Mouse (Mus musculus): ENCODE data around the gene Itga9. TPM values are rescaled to one million over a fixed set of nuclear protein-coding genes. Genes with fewer than 3 reads are reported as not detected.
A peak's percentile ranks its signal among the peaks of the same experiment; 100 is the strongest.

Gene Itga9
- polyA plus RNA-seq, 1 experiment from 2014 or later, result 2.4 TPM

DNA sequence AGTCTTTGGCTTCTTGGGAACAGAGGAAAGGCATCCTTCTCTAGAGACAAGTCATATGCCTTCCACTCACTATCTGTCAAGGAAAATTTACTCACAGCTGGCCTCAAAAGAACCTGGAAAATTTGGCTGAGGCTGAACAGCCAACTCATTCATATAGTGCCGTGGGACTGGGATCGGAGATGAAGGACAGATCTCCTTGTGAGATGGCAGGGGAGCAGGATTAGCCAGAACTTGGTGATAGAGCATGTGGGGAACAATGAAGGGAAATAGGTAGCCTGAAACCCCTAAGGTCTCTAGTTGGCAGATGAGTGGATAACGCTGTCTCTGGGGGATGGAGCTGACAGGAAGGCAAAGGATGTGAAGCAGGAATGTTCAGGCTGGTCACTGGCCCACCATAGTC is 132.6 kb downstream of the Itga9 start:
- Histone ChIP-seq H3K4me1 (ENCODE audit: control insufficient read depth, insufficient read depth, low read length) (no peaks in the 10 kb centered on the region), H3K9me3 (ENCODE audit: control insufficient read depth, low read length) (no peaks in the 10 kb centered on the region), H3K27me3 (ENCODE audit: control insufficient read depth, insufficient read depth, low read length) (no peaks in the 10 kb centered on the region), H3K4me2 (ENCODE audit: low read length) (no peak overlapping the region), H3K27ac (replicated peaks; ENCODE audit: low read depth, low read length) (no peak overlapping the region), H3K9ac (replicated peaks; ENCODE audit: low read length) (no peak overlapping the region), H3K36me3 (ENCODE audit: control insufficient read depth, insufficient read depth, low read length) (no peaks in the 10 kb centered on the region), H3K4me3 (replicated peaks; ENCODE audit: low read depth, low read length) (no peak overlapping the region)
- WGBS, result 85% methylated on average over 3 of the region's 3 CpGs
- ATAC-seq (ENCODE audit: low FRiP score, low TSS enrichment) (no peak), DNase-seq (no peak)

DNA sequence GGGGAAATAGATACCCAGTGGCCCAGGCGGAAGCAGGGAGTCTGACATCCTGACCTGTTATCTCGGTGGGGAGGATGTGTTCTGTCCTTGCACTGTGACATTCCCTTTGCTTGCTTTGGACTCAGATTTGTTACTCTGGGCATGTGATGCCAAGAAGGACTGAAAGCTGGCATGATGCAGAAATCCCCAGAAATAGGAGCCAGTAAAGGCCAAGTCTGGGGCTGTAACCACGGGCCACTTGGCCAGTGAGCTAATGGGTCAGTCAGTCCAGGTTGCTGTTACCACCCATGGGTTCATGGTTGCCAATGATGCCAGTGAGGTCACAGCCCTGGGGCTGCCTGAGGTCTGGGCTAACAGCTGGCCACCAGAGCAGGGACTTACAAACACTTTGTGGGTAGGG is 133.2 kb downstream of the Itga9 start:
- Histone ChIP-seq H3K36me3 (ENCODE audit: control insufficient read depth, insufficient read depth, low read length) (no peaks in the 10 kb centered on the region), H3K27ac (replicated peaks; ENCODE audit: low read depth, low read length) (no peak overlapping the region), H3K27me3 (ENCODE audit: control insufficient read depth, insufficient read depth, low read length) (no peaks in the 10 kb centered on the region), H3K9ac (replicated peaks; ENCODE audit: low read length) (no peak overlapping the region), H3K4me2 (ENCODE audit: low read length) (no peak overlapping the region), H3K9me3 (ENCODE audit: control insufficient read depth, low read length) (no peaks in the 10 kb centered on the region), H3K4me3 (replicated peaks; ENCODE audit: low read depth, low read length) (no peak overlapping the region), H3K4me1 (ENCODE audit: control insufficient read depth, insufficient read depth, low read length) (no peaks in the 10 kb centered on the region)
- ATAC-seq (ENCODE audit: low FRiP score, low TSS enrichment) (no peak), DNase-seq (no peak)
- 94% methylated on average over 3 of the region's 3 CpGs for WGBS

GRCm38 (mm10) chr9:118741268-118741667 is 134.8 kb downstream of the Itga9 start:
- H3K27me3 ChIP-seq (ENCODE audit: control insufficient read depth, insufficient read depth, low read length), result no peaks in the 10 kb centered on the region
- no peak overlapping the region for H3K27ac ChIP-seq (replicated peaks; ENCODE audit: low read depth, low read length)
- no peak overlapping the region for H3K4me3 ChIP-seq (replicated peaks; ENCODE audit: low read depth, low read length)
- no peaks in the 10 kb centered on the region for H3K36me3 ChIP-seq (ENCODE audit: control insufficient read depth, insufficient read depth, low read length)
- DNase-seq (no peak), ATAC-seq (ENCODE audit: low FRiP score, low TSS enrichment) (no peak)
- H3K9me3 ChIP-seq (ENCODE audit: control insufficient read depth, low read length), result no peaks in the 10 kb centered on the region
- H3K4me2 ChIP-seq (ENCODE audit: low read length), result no peak overlapping the region
- no peaks in the 10 kb centered on the region for H3K4me1 ChIP-seq (ENCODE audit: control insufficient read depth, insufficient read depth, low read length)
- no peak overlapping the region for H3K9ac ChIP-seq (replicated peaks; ENCODE audit: low read length)
- 82% methylated on average over 9 of the region's 9 CpGs for WGBS

DNA sequence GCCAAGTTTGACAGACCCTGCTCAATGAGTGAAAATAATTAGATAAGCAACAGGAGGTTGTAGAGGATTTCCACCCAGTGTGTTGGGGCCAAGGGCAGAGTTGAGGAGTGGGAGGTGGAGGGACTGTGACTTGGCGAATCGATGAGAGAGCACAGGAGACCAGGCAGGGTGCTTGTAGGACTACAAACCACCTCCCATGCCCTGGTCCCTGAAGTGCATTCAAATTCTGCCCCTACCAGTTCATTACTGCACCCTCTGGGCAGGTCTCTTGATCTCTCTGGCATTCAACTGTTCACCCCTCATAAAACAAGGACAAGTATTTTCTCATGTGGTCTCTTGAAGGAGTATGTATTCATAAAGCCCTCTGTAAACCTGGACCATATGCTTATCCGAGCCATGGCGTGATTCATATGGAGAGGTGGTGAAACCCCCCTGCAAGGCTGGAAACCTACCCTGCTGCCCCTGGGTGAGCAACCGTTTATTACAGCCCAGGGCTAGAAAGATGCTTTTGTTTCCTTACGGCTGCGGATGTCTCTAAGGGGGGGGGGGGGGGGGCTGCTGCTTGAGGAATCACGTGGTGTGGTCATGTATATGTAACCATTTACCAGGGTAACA is 143.0 kb downstream of the Itga9 start:
- WGBS, result 52% methylated on average over 8 of the region's 8 CpGs

DNA sequence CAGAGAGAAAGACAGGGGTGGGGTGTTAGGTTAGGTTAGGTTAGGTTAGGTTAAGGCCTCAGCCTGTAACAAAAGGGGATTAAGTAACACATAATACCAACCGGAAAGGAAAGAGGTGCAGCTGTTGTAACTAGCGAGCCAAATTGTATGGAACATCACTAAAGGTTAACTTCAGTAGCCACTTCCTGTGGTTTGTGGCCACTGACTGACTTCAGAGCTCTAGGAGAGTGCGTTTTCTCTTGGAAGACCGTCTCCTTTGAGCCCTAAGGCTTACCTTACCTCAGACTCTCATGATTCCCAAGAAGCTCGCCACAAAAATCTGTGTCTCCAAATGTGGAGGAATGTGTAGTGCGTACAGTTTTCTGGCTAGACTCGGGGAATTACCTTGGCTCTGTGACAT is 144.3 kb downstream of the Itga9 start:
- Histone ChIP-seq H3K36me3 (ENCODE audit: control insufficient read depth, insufficient read depth, low read length) (no peaks in the 10 kb centered on the region), H3K27ac (replicated peaks; ENCODE audit: low read depth, low read length) (no peak overlapping the region), H3K4me3 (replicated peaks; ENCODE audit: low read depth, low read length) (no peak overlapping the region), H3K4me2 (ENCODE audit: low read length) (no peak overlapping the region), H3K27me3 (ENCODE audit: control insufficient read depth, insufficient read depth, low read length) (no peaks in the 10 kb centered on the region), H3K9ac (replicated peaks; ENCODE audit: low read length) (no peak overlapping the region), H3K9me3 (ENCODE audit: control insufficient read depth, low read length) (no peaks in the 10 kb centered on the region), H3K4me1 (ENCODE audit: control insufficient read depth, insufficient read depth, low read length) (no peaks in the 10 kb centered on the region)
- ATAC-seq (ENCODE audit: low FRiP score, low TSS enrichment), result no peak
- 83% methylated on average over 7 of the region's 7 CpGs for WGBS
- DNase-seq, result no peak

More for the DNA sequence above, 143.0 kb downstream of the Itga9 start:
- ATAC-seq (ENCODE audit: low FRiP score, low TSS enrichment), result no peak
- Histone ChIP-seq H3K9me3 (ENCODE audit: control insufficient read depth, low read length) (no peaks in the 10 kb centered on the region), H3K4me1 (ENCODE audit: control insufficient read depth, insufficient read depth, low read length) (no peaks in the 10 kb centered on the region), H3K27ac (replicated peaks; ENCODE audit: low read depth, low read length) (no peak overlapping the region), H3K9ac (replicated peaks; ENCODE audit: low read length) (no peak overlapping the region), H3K4me3 (replicated peaks; ENCODE audit: low read depth, low read length) (no peak overlapping the region), H3K27me3 (ENCODE audit: control insufficient read depth, insufficient read depth, low read length) (no peaks in the 10 kb centered on the region), H3K4me2 (ENCODE audit: low read length) (no peak overlapping the region), H3K36me3 (ENCODE audit: control insufficient read depth, insufficient read depth, low read length) (no peaks in the 10 kb centered on the region)
- no peak for DNase-seq

GRCm38 (mm10) chr9:118752376-118752775 is 145.9 kb downstream of the Itga9 start:
- Histone ChIP-seq H3K27ac (replicated peaks; ENCODE audit: low read depth, low read length) (no peak overlapping the region), H3K9ac (replicated peaks; ENCODE audit: low read length) (no peak overlapping the region), H3K9me3 (ENCODE audit: control insufficient read depth, low read length) (no peaks in the 10 kb centered on the region), H3K4me1 (ENCODE audit: control insufficient read depth, insufficient read depth, low read length) (no peaks in the 10 kb centered on the region), H3K36me3 (ENCODE audit: control insufficient read depth, insufficient read depth, low read length) (no peaks in the 10 kb centered on the region), H3K4me2 (ENCODE audit: low read length) (no peak overlapping the region), H3K27me3 (ENCODE audit: control insufficient read depth, insufficient read depth, low read length) (no peaks in the 10 kb centered on the region), H3K4me3 (replicated peaks; ENCODE audit: low read depth, low read length) (no peak overlapping the region)
- no peak for ATAC-seq (ENCODE audit: low FRiP score, low TSS enrichment)
- WGBS, result 90% methylated on average over 2 of the region's 2 CpGs
- DNase-seq, result no peak

DNA sequence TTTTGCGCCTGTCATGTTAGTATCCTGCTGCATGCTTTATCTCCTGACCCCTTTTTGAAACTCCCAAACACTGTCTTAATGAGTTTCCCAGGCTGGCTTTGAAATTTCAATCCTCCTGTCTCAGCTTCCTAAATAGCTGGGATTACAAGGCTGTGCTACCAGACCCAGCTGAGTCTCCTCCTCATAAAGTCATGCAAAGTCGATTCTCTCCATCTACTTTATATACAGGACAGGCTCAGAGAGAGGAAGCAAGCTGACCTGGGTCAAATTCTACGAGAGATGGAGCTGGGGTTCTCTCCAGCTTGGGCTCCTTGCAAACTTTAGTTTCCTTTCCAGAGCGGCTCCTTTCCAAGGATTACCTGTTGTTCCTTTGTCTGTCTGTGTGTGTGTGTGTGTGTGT is 153.0 kb downstream of the Itga9 start:
- no peak for DNase-seq
- 0 out of 2 replicates have a peak, but pooled peaks cover 3% of the 10 kb centered on the region for H3K4me1 ChIP-seq (ENCODE audit: control insufficient read depth, insufficient read depth, low read length)
- 49% methylated on average over 4 of the region's 4 CpGs for WGBS
- H3K9ac ChIP-seq (replicated peaks; ENCODE audit: low read length), result no peak overlapping the region
- no peaks in the 10 kb centered on the region for H3K36me3 ChIP-seq (ENCODE audit: control insufficient read depth, insufficient read depth, low read length)
- H3K27me3 ChIP-seq (ENCODE audit: control insufficient read depth, insufficient read depth, low read length), result no peaks in the 10 kb centered on the region
- no peak for ATAC-seq (ENCODE audit: low FRiP score, low TSS enrichment)
- H3K4me3 ChIP-seq (replicated peaks; ENCODE audit: low read depth, low read length), result no peak overlapping the region
- H3K27ac ChIP-seq (replicated peaks; ENCODE audit: low read depth, low read length), result no peak overlapping the region
- no peaks in the 10 kb centered on the region for H3K9me3 ChIP-seq (ENCODE audit: control insufficient read depth, low read length)
- H3K4me2 ChIP-seq (ENCODE audit: low read length), result no peak overlapping the region

GRCm38 (mm10) chr9:118761953-118762590 is 155.6 kb downstream of the Itga9 start:
- ATAC-seq (ENCODE audit: low FRiP score, low TSS enrichment) (no peak), DNase-seq (no peak)
- H3K9ac ChIP-seq (replicated peaks; ENCODE audit: low read length), result no peak overlapping the region
- no peaks in the 10 kb centered on the region for H3K36me3 ChIP-seq (ENCODE audit: control insufficient read depth, insufficient read depth, low read length)
- WGBS, result 38% methylated on average over 8 of the region's 8 CpGs
- no peak overlapping the region for H3K27ac ChIP-seq (replicated peaks; ENCODE audit: low read depth, low read length)
- H3K4me2 ChIP-seq (ENCODE audit: low read length), result no peak overlapping the region
- H3K9me3 ChIP-seq (ENCODE audit: control insufficient read depth, low read length), result no peaks in the 10 kb centered on the region
- 0 out of 2 replicates have a peak, but pooled peaks cover 3% of the 10 kb centered on the region for H3K4me1 ChIP-seq (ENCODE audit: control insufficient read depth, insufficient read depth, low read length)
- H3K27me3 ChIP-seq (ENCODE audit: control insufficient read depth, insufficient read depth, low read length), result no peaks in the 10 kb centered on the region
- H3K4me3 ChIP-seq (replicated peaks; ENCODE audit: low read depth, low read length), result no peak overlapping the region

GRCm38 (mm10) chr9:118762759-118763158 is 156.3 kb downstream of the Itga9 start:
- DNase-seq (peak; percentile 66), ATAC-seq (ENCODE audit: low FRiP score, low TSS enrichment) (no peak)
- Histone ChIP-seq H3K4me3 (replicated peaks; ENCODE audit: low read depth, low read length) (no peak overlapping the region), H3K36me3 (ENCODE audit: control insufficient read depth, insufficient read depth, low read length) (no peaks in the 10 kb centered on the region), H3K9ac (replicated peaks; ENCODE audit: low read length) (no peak overlapping the region), H3K4me1 (ENCODE audit: control insufficient read depth, insufficient read depth, low read length) (0 out of 2 replicates have a peak, but pooled peaks cover 3% of the 10 kb centered on the region), H3K4me2 (ENCODE audit: low read length) (no peak overlapping the region), H3K9me3 (ENCODE audit: control insufficient read depth, low read length) (no peaks in the 10 kb centered on the region), H3K27ac (replicated peaks; ENCODE audit: low read depth, low read length) (no peak overlapping the region), H3K27me3 (ENCODE audit: control insufficient read depth, insufficient read depth, low read length) (no peaks in the 10 kb centered on the region)
- 36% methylated on average over 7 of the region's 7 CpGs for WGBS
